Mouse (Mus musculus) layer of hippocampus, adult 2 months (tissue): ENCODE data around the gene Phf13. TPM values are rescaled to one million over a fixed set of nuclear protein-coding genes. Genes with fewer than 3 reads are reported as not detected.

ENCODE experiments used
- DNase-seq, 2 experiments: peaks; one replicate each; pipeline ENCODE4 v3.0.0; 2022; ENCODE audit warnings: low spot score in 2 of 2
- H3K27ac ChIP-seq: fragments of 200-600 bp; 2 replicates; pipeline ENCODE4 v1.8.1; 2022
- H3K4me3 ChIP-seq: fragments of 200-600 bp; 2 replicates; pipeline ENCODE4 v1.8.1; 2022; ENCODE audit warnings: mild to moderate bottlenecking
- CTCF ChIP-seq: fragments of 200-600 bp; conservative IDR thresholded peaks from 2 replicates; pipeline ENCODE4 v1.8.1; 2022; ENCODE audit warnings: antibody characterized with exemption, mild to moderate bottlenecking, moderate library complexity
- total RNA-seq, 2 experiments: library from RNA; stranded (reverse); gene quantifications; 2 replicates each; pipeline ENCODE4 v1.2.3; 2021

The Phf13 gene
- total RNA-seq, 2 experiments from 2014 or later = 10.5 to 10.8 TPM

DNA sequence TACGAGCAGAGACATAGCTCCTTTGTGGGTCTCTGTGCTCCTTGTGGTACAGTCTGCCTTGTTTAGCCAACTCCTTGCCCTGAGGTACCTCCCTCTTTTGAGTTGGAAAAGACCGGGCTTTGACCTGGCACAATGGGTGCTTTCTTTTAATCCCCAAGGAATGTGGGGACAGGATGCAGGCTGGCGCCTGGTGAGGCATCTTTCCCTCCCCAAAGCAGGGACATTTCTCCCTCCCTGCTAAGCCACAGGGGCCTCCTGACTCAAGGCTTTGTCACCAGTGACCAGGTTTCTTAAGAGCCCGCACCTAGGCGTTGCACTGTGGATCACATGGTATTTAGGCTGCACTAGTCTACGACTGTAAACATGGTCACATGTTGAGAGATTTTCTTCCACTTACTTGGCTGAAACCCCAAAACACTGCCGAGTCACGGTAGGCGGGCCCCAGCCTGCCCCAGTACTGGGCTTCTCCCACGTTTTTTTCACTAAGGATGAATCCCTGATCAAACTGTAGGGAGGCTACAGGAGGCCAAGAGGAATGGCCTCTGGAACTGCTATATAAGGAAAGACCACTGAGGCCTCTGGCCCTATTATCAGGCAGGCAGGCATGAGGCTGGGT lies 14.1 kb upstream of the Phf13 start:
- no peak for TF ChIP-seq CTCF
- Histone ChIP-seq H3K4me3 (peak overlapping the region; percentile 93), H3K27ac (peak overlapping the region; percentile 97)
- no peak for DNase-seq

DNA sequence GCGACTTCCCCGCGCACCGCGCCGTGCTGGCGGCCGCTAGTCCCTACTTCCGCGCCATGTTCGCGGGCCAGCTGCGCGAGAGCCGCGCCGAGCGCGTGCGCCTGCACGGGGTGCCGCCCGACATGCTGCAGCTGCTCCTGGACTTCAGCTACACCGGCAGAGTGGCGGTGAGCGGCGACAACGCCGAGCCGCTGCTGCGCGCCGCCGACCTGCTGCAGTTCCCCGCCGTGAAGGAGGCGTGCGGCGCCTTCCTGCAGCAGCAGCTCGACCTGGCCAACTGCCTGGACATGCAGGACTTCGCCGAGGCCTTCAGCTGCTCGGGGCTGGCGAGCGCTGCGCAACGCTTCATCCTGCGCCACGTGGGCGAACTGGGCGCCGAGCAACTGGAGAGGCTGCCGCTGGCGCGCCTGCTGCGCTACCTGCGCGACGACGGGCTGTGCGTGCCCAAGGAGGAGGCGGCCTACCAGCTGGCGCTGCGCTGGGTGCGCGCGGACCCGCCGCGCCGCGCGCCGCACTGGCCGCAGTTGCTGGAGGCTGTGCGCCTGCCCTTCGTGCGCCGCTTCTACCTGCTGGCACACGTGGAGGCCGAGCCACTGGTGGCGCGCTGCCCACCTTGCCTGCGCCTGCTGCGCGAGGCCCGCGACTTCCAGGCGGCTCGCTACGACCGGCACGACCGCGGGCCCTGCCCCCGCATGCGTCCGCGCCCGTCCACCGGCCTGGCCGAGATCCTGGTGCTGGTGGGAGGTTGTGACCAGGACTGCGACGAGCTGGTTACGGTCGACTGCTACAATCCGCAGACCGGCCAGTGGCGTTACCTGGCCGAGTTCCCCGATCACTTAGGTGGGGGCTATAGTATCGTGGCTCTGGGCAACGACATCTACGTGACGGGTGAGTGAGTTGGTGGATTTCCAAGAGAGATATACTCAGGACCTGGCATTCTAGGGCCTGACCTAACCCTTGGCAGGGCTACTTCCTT lies 13.3 kb upstream of the Phf13 start:
- no peak for TF ChIP-seq CTCF
- peak; percentile 60 to 61 for DNase-seq
- Histone ChIP-seq H3K4me3 (peak overlapping the region; percentile 93), H3K27ac (peak overlapping the region; percentile 97)

DNA sequence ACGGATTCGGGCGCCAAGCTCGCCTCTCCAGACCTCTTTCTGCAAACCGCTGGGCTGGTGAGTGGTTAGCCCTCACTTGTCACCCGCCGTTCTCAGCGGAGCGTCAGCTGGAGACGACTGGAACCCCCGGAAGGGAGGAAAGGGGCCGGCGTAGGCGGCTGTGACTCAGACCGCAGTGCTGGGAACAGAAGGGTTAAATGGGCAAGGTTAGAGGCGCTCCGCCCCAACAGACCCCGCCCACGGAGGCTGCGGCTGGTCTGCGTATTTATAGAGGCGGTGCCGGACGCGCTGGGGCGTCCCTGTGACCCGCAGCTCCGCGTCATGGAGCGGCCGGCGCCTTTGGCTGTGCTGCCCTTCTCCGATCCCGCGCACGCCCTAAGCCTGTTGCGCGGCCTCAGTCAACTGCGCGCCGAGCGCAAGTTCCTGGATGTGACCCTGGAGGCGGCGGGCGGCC lies 12.6 kb upstream of the Phf13 start, which contains the start of gene Klhl21:
TSS of gene Klhl21 (plus strand) at position 182 of the 454 bp plus-strand sequence.
- Histone ChIP-seq H3K27ac (peak within 1 kb of the TSS; percentile 97), H3K4me3 (peak within 1 kb of the TSS; percentile 93)
- DNase-seq = peak; percentile 90 to 93
- no peak for TF ChIP-seq CTCF

DNA sequence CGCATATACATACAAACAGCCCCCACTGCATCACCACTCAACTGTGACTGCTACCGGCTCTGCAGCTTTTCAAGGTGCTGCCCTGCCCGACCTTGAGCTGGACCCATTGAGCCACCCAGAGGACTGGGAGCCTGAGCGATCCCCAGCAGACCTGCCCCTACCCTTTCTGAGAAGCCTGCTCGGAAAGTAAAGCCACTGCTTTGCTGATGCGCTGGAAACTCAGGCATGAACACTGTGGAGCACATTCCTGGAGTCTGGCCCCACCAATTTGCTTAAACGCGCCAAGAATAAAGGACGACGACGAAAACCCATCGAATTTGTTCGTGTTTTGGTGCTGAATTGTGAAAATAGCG lies 12.1 kb upstream of the Phf13 start:
- no peak for TF ChIP-seq CTCF

DNA sequence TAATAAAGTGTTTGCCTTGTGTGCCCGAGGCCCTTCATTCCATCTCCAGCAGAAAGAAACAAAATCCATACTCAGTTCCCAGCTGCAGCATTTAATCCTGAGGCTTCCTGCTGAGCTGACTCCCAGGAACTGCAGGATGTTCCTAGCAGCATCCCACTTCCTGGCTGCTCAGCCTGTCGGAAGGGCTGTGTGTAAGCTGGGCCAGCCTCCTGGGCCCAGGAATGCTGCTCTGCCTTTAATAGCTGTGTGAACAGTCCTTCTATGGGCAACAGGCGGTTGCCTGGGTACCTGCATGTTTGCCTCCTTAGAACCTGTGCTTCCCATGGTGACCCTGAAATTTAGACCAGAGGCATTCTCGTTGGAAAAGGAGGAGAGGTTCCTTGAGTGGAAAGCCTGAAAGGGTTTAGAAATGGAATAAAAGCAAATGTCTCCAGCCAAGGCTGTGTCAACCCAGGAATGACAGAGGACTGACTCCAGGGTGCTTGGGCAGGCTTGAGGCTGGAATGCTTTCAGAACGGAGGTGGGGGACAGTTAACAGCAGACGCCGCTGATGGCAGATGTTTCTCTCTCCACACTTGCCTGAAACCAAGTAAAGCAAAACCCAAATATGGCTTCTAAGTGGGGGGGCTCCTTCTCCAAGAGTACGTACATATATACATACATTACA lies 11.6 kb upstream of the Phf13 start:
- no peak for DNase-seq
- H3K27ac ChIP-seq = peak overlapping the region; percentile 97
- no peak for TF ChIP-seq CTCF
- peak overlapping the region; percentile 93 for H3K4me3 ChIP-seq

More for the DNA sequence above, 12.1 kb upstream of the Phf13 start:
- DNase-seq = no peak
- Histone ChIP-seq H3K4me3 (peak overlapping the region; percentile 93), H3K27ac (peak overlapping the region; percentile 97)

DNA sequence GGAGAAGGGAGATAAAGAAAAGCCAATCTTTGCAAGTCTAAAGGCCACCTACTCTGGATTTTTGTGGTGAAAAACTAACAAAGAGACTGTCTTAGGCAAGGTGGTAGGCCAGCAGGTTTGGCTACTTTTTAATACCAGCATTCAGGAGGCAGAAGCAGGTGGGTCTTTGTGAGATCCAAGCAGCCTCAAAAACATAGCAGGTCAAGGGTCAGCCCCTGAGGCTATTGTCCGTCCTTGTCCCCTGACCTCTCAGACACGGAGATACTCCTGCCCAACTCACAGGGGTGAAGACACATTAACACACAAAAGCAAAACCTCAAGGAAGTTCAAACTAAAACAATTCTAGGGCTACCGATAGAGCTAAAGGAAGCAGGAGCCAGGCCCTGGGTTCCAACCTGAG lies 10.8 kb upstream of the Phf13 start:
- no peak for DNase-seq
- no peak for TF ChIP-seq CTCF

DNA sequence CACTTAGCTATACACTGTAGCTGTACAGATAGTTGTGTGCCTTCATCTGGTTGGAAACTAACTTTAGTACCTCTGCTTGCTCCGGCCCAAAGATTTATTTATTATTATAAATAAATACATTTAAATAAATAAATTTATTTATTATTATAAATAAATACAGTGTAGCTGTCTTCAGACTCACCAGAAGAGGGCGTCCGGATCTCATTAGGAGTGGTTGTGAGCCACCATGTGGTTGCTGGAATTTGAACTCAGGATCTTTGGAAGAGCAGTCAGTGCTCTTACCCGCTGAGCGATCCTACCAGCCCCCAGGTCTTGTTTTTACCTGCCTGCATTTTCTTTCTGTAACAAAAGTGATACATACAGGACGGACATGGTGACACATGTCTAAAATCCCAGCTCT lies 10.1 kb upstream of the Phf13 start:
- Histone ChIP-seq H3K27ac (no peak overlapping the region), H3K4me3 (no peak overlapping the region)
- TF ChIP-seq CTCF = peak; percentile 73
- DNase-seq = no peak

More for the DNA sequence above, 10.8 kb upstream of the Phf13 start:
- H3K27ac ChIP-seq = peak overlapping the region; percentile 97
- H3K4me3 ChIP-seq = no peak overlapping the region

DNA sequence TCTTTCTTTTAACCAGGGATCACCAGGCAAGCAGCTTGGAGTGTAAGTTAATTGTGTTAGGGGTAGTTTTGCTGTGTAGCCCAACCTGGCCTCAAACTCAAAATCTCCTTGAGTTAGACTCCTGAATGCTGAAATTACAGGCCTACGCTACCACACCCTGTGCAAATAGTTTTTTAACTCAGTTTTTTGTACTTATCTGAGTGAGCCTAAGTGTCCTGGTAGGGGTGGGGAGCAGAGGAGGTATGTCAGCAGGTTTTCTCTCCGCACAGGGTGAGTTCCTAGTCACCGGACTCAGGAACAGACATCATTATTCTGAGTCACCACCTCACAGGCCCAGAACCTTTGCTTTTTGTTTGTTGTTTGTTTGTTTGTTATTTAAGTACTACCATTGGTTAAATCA lies 6.0 kb upstream of the Phf13 start:
- TF ChIP-seq CTCF = no peak
- no peak overlapping the region for H3K4me3 ChIP-seq
- no peak for DNase-seq
- no peak overlapping the region for H3K27ac ChIP-seq

DNA sequence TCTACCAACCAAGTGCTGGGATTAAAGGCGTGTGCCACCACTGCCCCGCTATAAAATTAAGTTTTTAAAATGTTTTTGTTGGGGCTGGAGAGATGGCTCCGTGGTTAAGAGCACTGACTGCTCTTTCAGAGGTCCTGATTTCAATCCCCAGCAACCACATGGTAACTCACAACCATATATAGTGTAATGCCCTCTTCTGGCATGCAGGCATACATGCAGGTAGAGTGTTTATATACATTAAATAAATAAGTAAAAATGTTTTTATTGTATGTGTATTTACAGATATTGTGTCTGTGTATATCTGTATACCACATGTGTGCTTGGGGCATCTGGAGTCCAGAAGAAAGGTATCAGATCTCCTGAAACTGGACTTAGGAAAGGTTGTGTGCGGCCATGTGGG lies 5.3 kb upstream of the Phf13 start:
- H3K4me3 ChIP-seq = no peak overlapping the region
- no peak; the same call in 1 of the 2 replicates for TF ChIP-seq CTCF
- H3K27ac ChIP-seq = no peak overlapping the region
- no peak for DNase-seq

DNA sequence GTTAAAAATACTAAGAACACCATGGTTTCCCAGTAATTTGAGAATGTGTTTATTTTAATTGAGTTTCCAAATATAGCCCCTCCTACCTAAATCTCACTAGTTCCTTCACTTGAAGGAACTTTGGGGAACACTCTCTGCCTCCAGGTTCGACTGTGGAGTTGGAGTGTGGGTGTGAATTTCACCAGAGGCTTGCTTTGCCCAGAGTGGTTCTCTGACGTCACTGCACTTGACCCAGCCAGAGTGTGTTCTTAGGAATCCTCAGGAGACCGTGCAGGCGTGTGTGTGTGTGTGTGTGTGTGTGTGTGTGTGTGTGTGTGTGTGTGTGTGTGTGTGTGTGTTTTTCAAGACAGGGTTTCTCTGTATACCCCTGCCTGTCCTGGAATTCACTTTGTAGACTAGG lies 4.8 kb upstream of the Phf13 start:
- Histone ChIP-seq H3K27ac (no peak overlapping the region), H3K4me3 (no peak overlapping the region)
- no peak for TF ChIP-seq CTCF
- DNase-seq = no peak

DNA sequence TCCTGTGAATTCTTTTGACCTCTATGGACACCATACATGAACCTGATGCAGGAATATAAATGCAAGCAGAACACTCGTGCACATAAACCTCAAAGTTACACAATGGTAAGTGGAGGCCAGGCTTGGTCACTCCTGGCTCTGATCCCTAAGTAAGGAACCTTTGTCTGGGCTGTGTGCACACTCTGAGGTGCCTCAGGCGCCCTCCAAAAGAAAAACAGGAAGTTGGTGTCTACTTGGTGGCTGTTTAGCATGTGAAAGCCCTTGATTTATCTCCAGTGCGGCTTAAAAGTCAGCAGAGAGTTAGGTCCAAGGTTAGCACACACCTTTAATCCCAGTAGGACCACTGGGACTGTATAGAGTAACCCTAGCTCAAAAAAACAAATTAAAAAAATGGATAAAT lies 3.4 kb upstream of the Phf13 start:
- DNase-seq = no peak
- no peak overlapping the region for H3K27ac ChIP-seq
- H3K4me3 ChIP-seq = no peak overlapping the region
- no peak for TF ChIP-seq CTCF

DNA sequence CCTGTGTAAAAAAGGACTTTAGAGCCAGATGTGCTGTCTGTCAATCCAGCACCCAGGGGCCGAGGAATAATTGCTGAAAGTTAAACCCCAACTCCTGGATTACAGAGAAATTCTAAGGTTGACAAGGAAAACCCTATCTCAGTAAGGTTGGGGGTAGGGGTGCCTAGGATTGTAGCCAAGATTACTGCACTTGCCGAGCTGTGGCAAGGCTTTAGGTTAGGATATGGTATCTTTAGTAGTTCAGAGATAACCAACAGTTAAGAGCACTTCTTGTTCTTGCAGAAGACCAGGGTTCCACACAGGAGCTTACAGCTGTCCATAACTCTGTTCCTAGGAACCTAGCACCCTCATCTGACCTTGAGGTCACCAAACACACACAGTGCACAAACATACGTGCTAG lies 1.6 kb upstream of the Phf13 start:
- no peak overlapping the region; the same call in 1 of the 2 replicates for H3K4me3 ChIP-seq

DNA sequence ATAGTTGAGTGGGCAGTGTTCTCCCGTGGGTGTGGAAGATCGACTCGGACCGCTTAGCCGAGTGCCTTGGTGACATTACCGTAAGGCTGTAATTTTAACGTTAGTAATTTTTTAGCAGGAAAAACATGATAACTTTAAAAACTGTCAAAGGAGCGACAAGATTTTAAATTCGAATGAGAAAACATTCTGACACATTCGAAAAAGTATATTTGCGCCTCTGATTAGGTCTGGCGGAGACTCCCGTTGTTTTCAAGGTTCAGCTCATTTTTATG lies 829 bp upstream of the Phf13 start:
- Histone ChIP-seq H3K4me3 (peak overlapping the region; percentile 75), H3K27ac (peak overlapping the region; percentile 97)
- no peak for TF ChIP-seq CTCF
- DNase-seq = no peak

More for the DNA sequence above, 1.6 kb upstream of the Phf13 start:
- H3K27ac ChIP-seq = no peak overlapping the region; the same call in 1 of the 2 replicates
- no peak for DNase-seq
- no peak for TF ChIP-seq CTCF
